Mouse (Mus musculus) natural killer cell, adult 2 months (primary cell): ENCODE results near the gene Bbs10.

Experiments
- DNase-seq, 2 experiments: peaks; one replicate each; pipeline ENCODE4 v3.0.0; 2022; ENCODE audit warnings: low spot score in 2 of 2

Gene Bbs10

DNA sequence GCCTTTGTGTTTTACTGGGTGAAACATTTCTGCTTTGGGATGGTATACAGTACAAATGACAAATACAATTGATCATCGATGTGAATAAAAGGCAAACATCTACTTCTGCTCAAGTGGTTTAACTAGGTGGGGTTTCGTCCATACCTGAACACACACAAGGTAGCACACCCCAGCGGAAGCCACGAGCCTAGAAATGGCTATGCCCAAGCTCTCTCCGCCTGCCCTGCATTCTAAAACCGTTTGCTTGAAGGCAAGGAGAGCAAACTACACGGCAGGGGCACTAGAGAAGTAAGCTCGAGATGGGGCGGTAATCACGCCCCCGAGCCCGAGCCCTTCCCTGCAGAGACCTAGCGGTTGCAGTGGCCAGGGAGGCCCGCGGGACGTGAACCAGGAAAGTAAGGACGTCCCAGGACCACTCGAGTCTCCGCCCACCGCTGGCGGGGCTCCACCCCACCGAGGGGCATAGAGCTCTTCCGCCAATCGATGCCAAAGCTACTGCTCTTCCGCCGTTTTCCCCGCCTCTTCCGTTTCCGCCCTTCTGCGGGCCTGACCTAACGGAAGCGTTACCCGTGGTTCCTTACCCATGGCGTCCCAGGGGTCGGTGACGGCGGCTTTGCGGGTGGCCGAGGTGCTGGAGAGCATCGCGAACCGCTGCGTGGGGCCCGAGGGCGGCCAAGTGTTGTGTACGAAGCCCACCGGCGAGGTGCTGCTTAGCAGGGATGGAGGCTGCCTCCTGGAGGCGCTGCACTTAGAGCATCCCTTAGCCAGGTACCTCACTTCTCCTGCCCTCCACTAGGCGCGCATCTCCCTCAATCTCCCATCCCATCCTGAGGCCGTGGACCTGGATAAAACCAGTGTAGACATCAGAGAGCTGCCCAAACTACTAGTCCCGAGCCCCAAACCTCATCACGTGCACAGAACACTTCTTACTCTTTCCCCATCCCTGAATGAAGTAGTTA is at the start of gene Bbs10:
Gene Bbs10 (plus strand): TSS at position 540 of the 959 bp plus-strand sequence.
- DNase-seq = peak; percentile 84 to 88

DNA sequence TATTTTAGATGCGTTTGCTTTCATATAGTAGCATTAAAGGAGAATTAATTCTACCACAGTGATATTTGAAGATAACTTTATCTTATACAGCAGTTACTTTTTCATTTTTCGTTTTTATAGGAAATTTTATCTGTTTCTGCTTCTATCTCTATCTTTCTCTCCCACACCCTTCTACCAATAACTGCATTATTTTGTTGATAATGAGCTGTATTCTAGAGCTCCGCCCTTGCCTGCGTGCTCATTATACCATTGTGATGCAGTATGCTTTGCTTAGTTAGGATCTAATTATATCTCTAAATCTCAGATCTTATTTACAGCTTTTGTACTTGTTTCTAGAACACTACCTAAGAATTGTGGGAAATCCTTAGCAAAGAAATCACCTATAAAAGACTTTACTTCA is 48.3 kb upstream of the Bbs10 start:
- DNase-seq = no peak

DNA sequence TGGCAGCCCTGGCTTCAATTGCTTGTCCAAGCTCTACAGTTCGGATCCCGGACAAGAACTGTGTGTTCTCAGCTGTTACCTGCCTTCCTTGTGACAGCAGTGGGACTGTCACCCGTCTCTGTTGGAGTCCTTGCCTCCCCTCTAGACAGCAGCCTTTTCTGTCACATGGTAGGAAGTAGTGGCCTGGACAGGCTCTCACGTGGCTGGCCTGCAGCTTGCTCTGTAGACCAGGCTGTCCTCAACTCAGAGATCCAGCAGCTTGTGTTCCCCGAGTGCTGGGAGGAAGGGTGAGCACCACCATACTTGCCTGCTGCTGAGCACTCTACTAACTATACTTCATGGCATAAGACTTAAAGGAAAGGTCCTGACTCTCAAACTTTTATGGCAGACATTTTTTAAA is 46.8 kb upstream of the Bbs10 start:
- DNase-seq = no peak

DNA sequence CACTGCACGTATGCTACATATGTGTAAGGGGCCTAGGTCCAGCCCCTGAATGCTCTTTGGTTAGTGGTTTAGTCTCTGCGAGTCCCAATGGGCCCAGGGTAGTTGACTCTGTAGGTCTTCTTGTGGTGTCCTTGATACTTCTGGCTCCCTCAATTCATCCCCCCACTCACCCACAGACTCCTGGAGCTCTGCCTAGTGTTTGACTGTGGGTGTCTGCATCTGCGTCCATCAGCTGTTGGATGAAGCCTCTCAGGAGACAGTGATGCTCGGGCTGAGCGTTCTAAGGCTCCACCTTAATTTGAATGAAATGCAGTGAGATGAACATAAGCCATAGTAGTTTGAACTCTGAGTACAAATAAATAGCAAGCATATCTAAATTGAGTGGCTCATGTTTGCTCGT is 43.3 kb upstream of the Bbs10 start:
- DNase-seq = no peak

DNA sequence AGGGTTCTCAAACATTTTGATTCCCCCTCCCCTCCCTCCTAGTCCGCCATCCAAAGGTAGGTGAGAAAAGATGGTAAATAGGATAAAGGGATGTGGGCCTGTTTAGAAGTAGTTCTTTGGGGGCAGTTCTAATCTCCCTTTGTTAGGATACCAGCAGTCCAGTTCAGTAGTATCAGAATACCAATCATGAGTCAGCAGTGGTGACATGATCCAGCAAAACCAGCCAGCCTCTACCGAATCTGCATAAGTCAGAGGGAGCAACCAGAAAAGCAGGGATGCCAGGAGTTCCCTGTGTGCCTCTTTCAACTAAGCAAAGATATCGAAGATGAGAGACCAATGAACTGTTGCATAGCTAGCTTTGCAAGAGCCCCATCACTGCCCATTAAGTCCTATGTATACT is 42.3 kb upstream of the Bbs10 start:
- no peak for DNase-seq

DNA sequence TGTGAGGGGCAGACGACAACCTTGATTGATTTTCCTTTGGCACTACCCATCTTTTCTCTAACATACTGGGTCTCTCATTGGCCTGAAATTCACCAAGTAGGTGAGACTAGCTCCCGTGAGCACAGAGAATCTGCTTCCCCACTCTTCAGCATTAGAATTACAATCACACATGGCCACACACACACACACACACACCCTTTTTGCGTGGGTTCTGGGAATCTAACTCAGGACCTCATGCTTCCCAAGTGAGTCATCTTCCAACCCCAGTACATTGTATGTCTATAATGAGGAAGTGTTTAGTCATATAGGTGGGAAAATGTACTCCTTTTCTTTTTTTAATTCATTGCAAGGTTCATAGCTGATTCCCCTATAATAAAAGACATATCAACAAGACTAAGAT is 41.1 kb upstream of the Bbs10 start:
- DNase-seq = no peak

DNA sequence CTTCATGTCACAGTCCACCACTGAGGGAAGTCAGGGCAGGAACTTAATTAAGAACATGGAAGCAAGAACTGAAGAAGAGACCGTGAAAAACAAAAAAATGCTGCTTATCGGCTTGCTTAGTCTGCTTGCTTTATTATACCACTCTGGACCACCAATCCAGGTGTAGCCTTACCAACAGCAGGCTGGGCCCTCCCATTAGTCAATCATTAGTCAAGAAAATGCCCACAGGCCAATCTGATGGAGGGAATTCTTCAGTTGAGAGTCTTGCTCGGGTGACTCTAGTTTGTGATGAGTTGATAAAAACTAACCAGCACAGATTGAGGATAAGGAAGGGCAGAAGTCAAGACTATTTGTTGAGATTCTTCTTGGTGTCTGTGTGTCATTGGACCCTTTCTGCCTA is 40.2 kb upstream of the Bbs10 start:
- no peak for DNase-seq

DNA sequence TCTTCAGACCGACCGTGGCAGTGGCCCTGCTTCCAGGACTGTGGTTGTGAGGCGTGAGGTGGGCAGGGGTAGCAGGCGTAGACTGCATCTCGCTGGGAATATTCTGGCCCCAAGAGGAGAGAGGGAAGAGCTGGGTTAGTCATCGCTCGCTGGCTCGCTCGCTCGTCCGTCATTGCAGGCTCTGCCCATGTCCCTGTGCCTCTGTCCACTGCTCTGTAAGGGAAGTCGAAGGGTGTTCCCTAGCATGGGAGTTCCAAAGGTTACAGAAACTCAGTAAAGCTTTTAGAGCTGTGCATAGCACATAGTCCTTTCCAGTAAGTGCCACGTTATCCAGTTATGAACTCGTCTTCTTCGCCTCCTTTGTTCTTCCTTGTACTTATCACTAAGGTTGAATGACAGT is 26.8 kb upstream of the Bbs10 start:
- DNase-seq = no peak

DNA sequence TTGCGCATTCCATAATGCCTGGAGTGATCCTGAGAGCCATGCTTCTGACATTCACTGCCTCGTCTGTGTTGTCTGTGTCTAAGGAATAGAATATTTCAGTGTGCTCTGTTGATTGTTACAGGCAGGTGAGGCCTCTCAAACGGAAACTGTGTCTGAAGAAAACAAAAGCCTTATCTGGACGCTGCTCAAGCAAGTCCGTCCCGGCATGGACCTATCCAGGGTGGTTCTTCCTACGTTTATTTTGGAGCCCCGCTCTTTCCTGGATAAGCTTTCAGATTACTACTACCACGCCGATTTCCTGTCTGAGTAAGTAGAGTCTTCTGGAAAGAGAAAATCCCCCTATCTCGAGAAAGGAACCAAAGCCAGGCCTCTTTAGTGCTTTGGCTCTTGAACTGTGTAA is 25.6 kb upstream of the Bbs10 start:
- DNase-seq = no peak

DNA sequence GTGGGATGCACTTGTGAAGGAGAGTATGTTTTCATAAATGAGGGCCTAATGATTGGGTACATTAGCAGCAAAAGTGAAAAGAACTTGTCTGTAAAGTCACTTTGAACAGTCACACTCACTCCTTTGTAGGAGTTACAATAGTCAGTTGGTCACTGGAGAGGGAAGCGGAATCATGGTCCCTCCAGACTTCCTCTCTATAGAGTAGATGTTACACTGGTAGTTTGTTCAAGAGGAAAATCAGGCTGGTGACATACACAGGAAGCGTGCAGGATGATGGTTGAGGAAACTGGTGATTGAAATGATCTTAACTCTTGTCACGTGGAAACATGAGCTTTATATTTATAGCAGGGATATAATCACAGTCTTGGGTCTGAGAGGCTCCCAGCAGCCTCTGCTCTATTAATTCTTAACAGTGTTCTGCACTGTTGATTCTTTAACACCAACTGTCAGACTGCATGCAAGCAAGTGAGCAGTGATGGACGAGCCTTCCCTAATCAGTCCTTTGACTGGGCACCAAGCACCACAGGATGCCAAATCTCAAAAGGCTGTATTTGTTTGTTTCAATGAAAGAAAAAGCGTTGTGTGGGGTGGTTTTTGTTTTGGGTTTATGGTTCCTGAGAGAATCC is 24.9 kb upstream of the Bbs10 start:
- no peak for DNase-seq

DNA sequence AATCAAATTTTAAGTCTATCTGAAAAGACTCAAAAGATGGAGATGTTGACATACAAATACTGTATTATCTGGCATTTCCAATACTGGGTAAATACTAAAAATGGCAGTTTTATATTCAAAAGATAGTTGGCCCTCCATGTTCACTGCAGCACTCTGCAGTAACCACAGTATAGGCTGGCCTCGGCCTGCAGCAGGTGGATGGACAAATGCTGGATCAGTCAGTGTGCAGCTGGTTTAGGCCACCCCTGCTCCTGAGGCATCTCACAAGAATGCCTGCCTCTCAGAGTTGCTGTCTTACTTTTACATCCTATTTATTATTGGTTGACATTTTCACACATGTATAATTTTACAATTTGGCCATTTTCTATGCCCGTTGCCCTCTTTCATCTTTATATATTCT is 22.7 kb upstream of the Bbs10 start:
- DNase-seq = no peak

DNA sequence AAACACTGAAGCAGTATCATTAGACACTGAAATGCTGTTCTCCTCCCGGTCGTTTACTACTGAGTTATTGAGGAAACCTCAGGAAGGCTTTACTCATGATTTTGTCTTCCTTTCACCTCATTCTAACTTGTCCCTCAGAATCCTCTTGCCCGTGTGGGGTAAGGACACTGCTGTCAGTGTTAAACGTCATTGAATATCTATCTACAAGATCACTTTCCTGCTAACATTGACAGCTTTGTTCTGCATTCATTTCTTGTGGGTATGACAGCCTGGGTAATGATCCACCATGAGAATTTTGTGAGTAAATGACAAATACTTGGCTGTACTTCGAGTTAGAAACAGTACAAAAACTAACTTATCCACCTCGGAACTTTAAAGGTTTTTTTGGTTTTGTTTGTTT is 848 bp upstream of the Bbs10 start:
- no peak for DNase-seq

DNA sequence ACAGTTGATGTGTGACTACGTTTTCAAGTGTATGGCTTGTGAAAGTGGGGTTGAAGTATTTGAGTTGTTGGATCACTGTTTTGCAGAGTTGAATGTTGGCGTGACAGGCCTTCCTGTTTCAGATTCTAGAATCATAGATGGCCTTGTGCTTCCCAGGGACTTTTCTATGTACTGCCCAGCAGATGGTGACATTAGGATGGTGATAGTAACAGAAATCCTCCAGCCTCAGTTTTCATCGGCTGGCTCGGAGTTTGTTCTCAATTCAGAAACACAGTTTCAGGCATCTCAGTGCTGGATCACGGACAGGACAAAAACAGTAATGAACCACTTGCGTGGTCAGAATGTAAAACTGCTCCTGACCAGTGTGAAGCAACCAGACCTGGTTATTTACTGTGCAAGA is 1.1 kb downstream of the Bbs10 start:
- no peak for DNase-seq

DNA sequence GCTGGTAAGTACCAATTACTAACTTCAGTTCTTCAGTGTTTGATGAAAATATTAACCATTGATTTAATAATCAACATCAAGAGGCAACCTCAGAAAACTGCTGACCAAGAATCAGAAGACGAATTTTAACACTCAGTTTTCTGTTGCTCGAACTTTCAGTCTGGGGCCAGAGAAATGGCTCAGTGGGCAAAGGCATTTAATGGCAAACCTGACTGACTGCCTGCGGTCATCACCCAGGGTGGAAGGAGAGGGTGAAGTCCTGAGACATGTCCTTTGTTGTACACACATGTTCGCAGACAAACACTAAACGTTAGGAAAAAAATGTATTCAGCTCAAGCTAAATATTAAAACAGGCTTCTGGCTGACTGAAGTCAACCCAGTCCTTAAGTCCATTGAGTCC is 2.6 kb downstream of the Bbs10 start:
- no peak for DNase-seq

DNA sequence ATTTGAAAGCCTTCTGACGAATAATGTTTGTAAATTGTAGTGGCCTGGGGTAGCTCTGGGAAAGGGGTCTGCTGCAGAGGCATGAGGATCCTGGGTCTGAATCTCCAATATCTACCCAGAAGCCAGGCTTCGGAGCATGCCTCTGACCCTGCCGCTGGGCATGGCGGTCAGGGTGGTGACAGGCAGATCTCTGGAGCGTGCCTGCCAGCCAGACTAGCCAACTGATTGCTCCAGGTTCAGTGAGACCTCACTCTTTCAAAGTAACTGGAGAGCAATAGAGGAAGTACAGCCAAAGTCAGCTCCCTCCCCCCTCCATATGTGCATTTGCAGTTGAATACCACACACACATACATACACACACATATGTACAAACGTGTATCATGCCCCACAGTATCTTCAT is 4.0 kb downstream of the Bbs10 start:
- no peak for DNase-seq

DNA sequence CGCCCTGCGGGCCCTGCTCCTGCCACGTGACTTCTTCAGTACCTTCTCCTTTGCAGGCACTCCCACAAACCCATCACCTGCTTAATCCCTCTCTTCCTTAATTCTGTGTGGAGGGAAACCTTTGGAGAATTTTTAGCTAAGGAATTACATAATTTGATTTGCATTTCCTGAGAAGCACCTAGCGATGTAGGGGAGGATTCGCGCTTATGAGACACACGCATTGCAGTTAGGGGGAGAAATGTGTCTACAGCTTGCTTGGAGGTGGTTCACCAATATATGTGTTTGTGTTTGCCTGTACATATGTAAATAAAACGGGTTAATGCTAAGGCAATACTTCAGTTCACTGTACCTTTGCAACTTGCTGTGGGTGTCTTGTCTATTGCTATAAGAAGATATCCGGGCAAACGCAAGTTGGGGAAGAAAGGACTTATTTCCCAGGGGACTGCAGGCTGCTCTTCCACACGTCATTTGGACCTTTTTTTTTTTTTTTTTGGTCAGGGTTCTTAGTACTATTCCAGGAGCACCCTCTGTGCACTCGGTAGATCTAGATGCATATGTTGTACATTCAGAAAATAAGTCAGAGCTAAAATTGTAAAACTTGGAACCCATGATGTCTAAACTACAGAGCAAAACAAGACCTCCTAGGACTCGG is 10.5 kb downstream of the Bbs10 start:
- DNase-seq = no peak

DNA sequence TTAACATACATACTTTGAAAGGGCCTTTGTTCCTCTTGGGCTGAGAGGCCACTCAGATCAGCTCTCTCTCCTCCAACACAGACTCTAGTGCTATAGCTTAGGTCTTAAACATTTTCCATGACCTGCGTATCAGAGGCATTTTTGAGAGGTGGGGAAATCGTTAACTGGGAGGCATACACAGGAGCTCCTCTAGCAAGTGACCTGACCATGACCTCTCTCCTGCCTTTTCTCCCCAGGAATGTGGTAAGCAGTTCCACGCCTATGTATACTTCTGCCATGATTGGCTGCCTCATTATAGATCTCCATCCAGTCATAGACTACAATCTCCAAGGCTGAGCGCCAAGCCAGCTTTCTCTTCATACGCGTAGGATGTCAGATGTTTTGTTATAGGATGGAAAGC is 14.8 kb downstream of the Bbs10 start:
- no peak for DNase-seq

DNA sequence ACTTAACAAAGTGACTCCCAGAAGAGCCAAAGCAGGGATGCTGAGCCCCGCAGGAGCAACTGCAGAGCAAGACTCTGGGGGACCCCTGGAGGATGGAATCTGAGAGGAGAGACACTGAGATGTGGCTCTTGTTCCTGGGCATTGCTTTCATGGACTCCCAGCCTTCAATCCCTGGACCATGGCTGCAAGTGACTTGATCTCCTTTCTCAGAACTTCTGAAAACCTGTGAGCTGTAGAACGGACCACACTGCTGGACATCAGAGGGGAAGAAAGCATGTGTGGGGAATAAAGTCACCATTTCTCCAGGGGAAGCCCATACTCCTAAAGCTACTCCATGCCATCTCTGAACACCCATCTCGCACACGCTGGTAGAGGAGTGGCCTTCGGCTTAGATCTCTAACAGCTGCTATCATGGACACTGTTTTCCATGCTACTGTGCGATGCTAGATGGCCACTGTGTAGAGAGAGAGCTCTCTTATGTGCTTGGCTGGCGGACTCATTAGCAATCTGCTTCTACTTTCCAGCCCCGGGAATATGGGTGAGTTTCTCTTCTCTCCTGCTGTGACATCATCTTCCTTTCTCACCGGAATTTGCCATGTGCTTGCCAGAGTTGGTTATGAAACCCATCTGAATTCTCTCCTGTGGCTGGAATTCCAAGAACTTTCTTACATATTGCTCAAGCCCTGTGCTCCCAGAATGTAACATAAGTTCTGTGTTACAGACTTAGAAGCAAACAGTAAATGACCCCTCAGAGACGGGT is 16.3 kb downstream of the Bbs10 start:
- DNase-seq = no peak

DNA sequence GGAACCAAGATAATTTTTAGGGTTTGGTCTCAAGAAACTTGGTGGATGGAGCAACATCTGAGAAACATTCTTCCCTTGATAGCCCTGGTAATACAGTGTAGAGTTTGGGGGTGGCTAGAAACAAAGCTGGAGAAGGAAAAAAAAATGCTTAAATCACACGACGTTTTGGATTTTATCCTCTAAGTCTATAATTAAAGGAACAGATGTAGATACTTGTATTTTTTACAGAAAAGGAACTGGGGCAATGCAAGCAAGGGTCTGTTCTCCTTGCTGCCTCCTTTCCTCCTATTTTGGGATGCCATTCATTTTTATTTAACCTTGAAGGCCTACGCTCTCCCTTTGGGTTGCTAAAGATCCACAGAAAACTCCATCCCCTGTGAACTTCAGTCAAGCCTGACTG is 17.5 kb downstream of the Bbs10 start:
- DNase-seq = no peak

DNA sequence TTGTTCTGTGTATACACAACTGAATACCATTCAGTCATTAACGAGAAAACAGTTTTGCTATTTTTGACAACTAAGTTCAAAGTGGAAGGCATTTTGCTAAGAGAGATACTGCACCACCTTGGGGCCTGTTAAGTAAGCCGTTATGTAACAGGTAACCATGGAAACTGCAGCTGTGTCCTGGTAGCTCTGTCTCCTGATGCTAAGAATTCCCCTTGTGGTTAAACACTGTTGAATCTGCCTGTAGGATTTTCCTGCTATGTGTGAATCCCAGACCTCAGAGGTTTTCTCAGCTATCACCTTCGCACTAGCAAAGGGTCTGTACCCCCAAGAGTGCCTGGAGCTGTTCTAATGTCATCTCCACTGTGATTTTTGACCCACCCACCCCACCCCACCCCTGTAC is 19.5 kb downstream of the Bbs10 start:
- no peak for DNase-seq

DNA sequence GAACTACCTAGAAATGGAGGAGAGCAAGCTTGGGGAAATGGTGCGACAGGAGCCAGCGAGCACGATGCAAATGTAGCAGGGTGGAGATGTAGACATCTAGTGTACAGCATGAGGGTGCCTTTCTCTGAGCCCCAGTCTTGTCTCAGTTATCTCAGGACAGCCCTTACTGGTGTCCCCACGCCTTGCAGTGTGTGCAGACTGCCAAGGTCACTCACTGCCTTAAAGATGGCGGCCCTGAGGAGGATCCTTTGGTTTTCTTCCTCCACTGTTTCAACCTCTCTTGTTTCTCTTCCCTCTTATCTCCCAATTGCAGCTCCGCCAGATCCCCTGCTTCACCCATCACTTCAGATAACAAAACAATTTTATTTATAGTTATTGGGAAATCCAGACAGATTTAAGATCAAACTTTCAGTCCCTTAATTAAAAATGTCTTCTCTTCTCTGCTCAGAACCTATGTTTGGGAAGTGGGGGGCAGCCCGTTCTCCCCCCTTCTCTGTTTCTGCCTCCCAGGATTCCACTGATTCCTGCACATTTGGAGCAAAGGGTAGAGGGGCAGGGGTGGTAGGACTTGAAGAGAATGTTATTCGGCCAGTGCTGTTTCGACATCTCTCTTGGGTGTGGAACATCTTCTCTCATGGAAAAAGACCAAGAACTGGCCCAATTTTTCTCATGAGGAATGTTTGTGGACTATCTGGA is 20.5 kb downstream of the Bbs10 start:
- DNase-seq = no peak

DNA sequence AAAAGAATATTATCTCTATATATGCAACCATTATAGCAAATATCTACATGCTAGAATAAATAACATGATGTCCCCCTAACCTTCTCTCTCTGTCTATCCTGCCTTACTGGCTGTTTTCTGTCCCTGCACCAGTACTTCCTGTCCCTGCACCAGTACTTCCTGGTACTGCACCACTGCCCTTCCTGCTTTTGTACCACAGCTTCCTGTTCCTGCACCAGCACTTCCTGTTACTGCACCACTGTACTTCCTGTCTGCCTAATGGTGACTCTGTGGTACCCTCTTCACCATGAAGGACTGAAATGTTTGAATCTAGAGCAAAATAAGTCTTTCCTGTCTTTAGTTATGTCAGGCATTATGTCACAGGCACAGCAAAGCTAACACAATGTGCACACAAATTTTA is 22.1 kb downstream of the Bbs10 start:
- peak in 1 of 2 experiments; percentile 13 for DNase-seq
